Mouse (Mus musculus) CH12.LX (cell line): ENCODE data around the gene Cyp2w1. TPM values are rescaled to one million over a fixed set of nuclear protein-coding genes. Genes with fewer than 3 reads are reported as not detected.

Experiments
- DNase-seq: peaks from one replicate; pipeline ENCODE4 v3.0.0-alpha.2; 2013; ENCODE audit errors: extremely low read depth
- H3K27ac ChIP-seq: 2 replicates; pipeline ENCODE4 v1.5.1; 2012; ENCODE audit warnings: low read depth, mild to moderate bottlenecking, control low read depth, moderate library complexity; ENCODE audit not compliant: insufficient read depth
- H3K27me3 ChIP-seq: replicated peaks from 2 replicates; pipeline ENCODE3; 2012; ENCODE audit warnings: inconsistent platforms
- H3K36me3 ChIP-seq, 2 experiments: replicated peaks in 1 of 2; 2 replicates each; pipeline versions ENCODE3 to v1.6.1; 2012; ENCODE audit warnings: inconsistent platforms in 1 of 2, low read length in 1 of 2, mild to moderate bottlenecking in 1 of 2, mixed read lengths in 1 of 2, moderate library complexity in 1 of 2; ENCODE audit not compliant: control insufficient read depth in 1 of 2, insufficient read depth in 1 of 2
- H3K4me1 ChIP-seq, 2 experiments: 2 replicates each; pipeline ENCODE4 v1.6.1; 2012; ENCODE audit warnings: inconsistent platforms in 1 of 2, moderate library complexity in 1 of 2; ENCODE audit not compliant: insufficient read depth in 2 of 2, control insufficient read depth in 1 of 2
- H3K4me2 ChIP-seq: 2 replicates; pipeline ENCODE4 v1.6.1; 2012; ENCODE audit warnings: low read depth, mild to moderate bottlenecking, control low read depth; ENCODE audit not compliant: poor library complexity, insufficient read depth, severe bottlenecking
- H3K4me3 ChIP-seq, 3 experiments: fragments of 150-350 bp in 1 of 3; sonication (generic) in 1 of 3; replicated peaks in 1 of 3; 2 replicates each; pipeline versions ENCODE3 to v1.5.1; 2011 to 2012; ENCODE audit warnings: low read depth in 2 of 3, low read length in 2 of 3, mild to moderate bottlenecking in 2 of 3, moderate library complexity in 2 of 3, control low read depth in 1 of 3, improper control_type of control experiment in 1 of 3, inconsistent platforms in 1 of 3, mixed read lengths in 1 of 3; ENCODE audit not compliant: poor library complexity in 1 of 3
- H3K79me2 ChIP-seq: replicated peaks from 2 replicates; pipeline ENCODE4 v1.6.1; 2012; ENCODE audit warnings: mild to moderate bottlenecking, moderate library complexity; ENCODE audit not compliant: control insufficient read depth, poor library complexity, insufficient read depth, severe bottlenecking; ENCODE audit errors: extremely low read depth
- H3K9ac ChIP-seq: 2 replicates; pipeline ENCODE4 v1.6.1; 2012; ENCODE audit warnings: low read depth, mild to moderate bottlenecking, control low read depth, moderate library complexity; ENCODE audit not compliant: insufficient read depth
- H3K9me3 ChIP-seq: replicated peaks from 2 replicates; pipeline ENCODE3; 2012; ENCODE audit warnings: low read length, inconsistent platforms, mixed read lengths
- CHD1 ChIP-seq: IDR thresholded peaks from 2 replicates; pipeline ENCODE4 v1.6.1; 2012; ENCODE audit warnings: low read depth, low read length, improper control_type of control experiment, inconsistent platforms
- CTCF ChIP-seq, 2 experiments: IDR thresholded peaks in 1 of 2; conservative IDR thresholded peaks in 1 of 2; 2 replicates each; pipeline ENCODE4 v1.5.1; 2011 to 2012; ENCODE audit warnings: low read depth in 2 of 2, low read length in 2 of 2, improper control_type of control experiment in 1 of 2, inconsistent platforms in 1 of 2, mild to moderate bottlenecking in 1 of 2, moderate library complexity in 1 of 2
- ELF1 ChIP-seq: IDR thresholded peaks from 2 replicates; pipeline ENCODE4 v1.6.1; 2014; ENCODE audit warnings: low read depth, mild to moderate bottlenecking, inconsistent platforms, low read length, improper control_type of control experiment
- EP300 ChIP-seq: IDR thresholded peaks from 2 replicates; pipeline ENCODE4 v1.6.1; 2011; ENCODE audit warnings: low read length, improper control_type of control experiment
- HCFC1 ChIP-seq: IDR thresholded peaks from 2 replicates; pipeline ENCODE4 v1.6.1; 2012; ENCODE audit warnings: low read depth, mild to moderate bottlenecking, inconsistent platforms, low read length, improper control_type of control experiment
- JUN ChIP-seq: IDR thresholded peaks from 2 replicates; pipeline ENCODE4 v1.6.1; 2011; ENCODE audit warnings: low read depth, mild to moderate bottlenecking, low read length, improper control_type of control experiment, moderate library complexity; ENCODE audit not compliant: insufficient read depth
- MAX ChIP-seq: IDR thresholded peaks from 2 replicates; pipeline ENCODE4 v1.6.1; 2011; ENCODE audit warnings: low read length, improper control_type of control experiment
- MAZ ChIP-seq: IDR thresholded peaks from 2 replicates; pipeline ENCODE4 v1.6.1; 2012; ENCODE audit warnings: low read depth, mild to moderate bottlenecking, inconsistent platforms, low read length, improper control_type of control experiment, moderate library complexity
- MEF2A ChIP-seq: IDR thresholded peaks from 2 replicates; pipeline ENCODE4 v1.6.1; 2014; ENCODE audit warnings: low read depth, mild to moderate bottlenecking, inconsistent platforms, low read length, improper control_type of control experiment, borderline replicate concordance
- MXI1 ChIP-seq: IDR thresholded peaks from 2 replicates; pipeline ENCODE4 v1.6.1; 2011; ENCODE audit warnings: mild to moderate bottlenecking, low read depth, low read length, improper control_type of control experiment
- MYC ChIP-seq: IDR thresholded peaks from 2 replicates; pipeline ENCODE4 v1.6.1; 2011; ENCODE audit warnings: low read depth, mild to moderate bottlenecking, improper control_type of control experiment, low read length
- NELFE ChIP-seq: IDR thresholded peaks from 2 replicates; pipeline ENCODE4 v1.6.1; 2011; ENCODE audit warnings: low read depth, low read length, improper control_type of control experiment
- POLR2A ChIP-seq: IDR thresholded peaks from 2 replicates; pipeline ENCODE4 v1.6.1; 2011; ENCODE audit warnings: low read depth, mild to moderate bottlenecking, improper control_type of control experiment, low read length
- TBP ChIP-seq: conservative IDR thresholded peaks from 2 replicates; pipeline ENCODE4 v1.6.1; 2011; ENCODE audit warnings: low read depth, low read length, improper control_type of control experiment
- USF2 ChIP-seq: conservative IDR thresholded peaks from 2 replicates; pipeline ENCODE4 v1.6.1; 2011; ENCODE audit warnings: low read depth, low read length, improper control_type of control experiment
- ZC3H11A ChIP-seq: IDR thresholded peaks from 2 replicates; pipeline ENCODE4 v1.6.1; 2012; ENCODE audit warnings: low read depth, mild to moderate bottlenecking, inconsistent platforms, low read length, improper control_type of control experiment
- ZKSCAN1 ChIP-seq: IDR thresholded peaks from 2 replicates; pipeline ENCODE4 v1.6.1; 2012; ENCODE audit warnings: low read depth, inconsistent platforms, low read length, improper control_type of control experiment, borderline replicate concordance
- ZMIZ1 ChIP-seq: IDR thresholded peaks from 2 replicates; pipeline ENCODE4 v1.6.1; 2012; ENCODE audit warnings: low read depth, mild to moderate bottlenecking, inconsistent platforms, low read length, improper control_type of control experiment
- ZNF384 ChIP-seq: IDR thresholded peaks from 2 replicates; pipeline ENCODE4 v1.6.1; 2012; ENCODE audit warnings: low read depth, low read length, improper control_type of control experiment, inconsistent platforms
- dilution Hi-C: fragments of 300-500 bp; cut with MboI; formaldehyde crosslinking; loops from 2 replicates; pipeline ENCODE4 v1.14.3; 2020; ENCODE audit warnings: low sequenced_read_pairs; ENCODE audit not compliant: extremely low pct_unique_long_range_greater_than_20kb, extremely low pct_ligation_motif_present
- in situ Hi-C: fragments of 300-500 bp; cut with MboI; formaldehyde crosslinking; loops from 3 replicates; pipeline ENCODE4 v1.14.3; 2019; ENCODE audit warnings: low sequenced_read_pairs, low pct_ligation_motif_present, low pct_unique_long_range_greater_than_20kb, mixed read lengths
- polyA plus RNA-seq: library from polyadenylated mRNA; unstranded; fragments of >175 nt; gene quantifications from 2 replicates; pipeline ENCODE4 v1.2.1, GENCODE M21; 2012; ENCODE audit warnings: low read depth; ENCODE audit not compliant: insufficient read length
- total RNA-seq, 2 experiments: library from RNA; depleted of rRNA; stranded (reverse); fragments of 300-350 nt in 1 of 2; fragments of >200 nt in 1 of 2; gene quantifications; 2 replicates each; pipeline ENCODE4 v1.2.3; 2012 to 2014

Cyp2w1 gene
- total and polyA plus RNA-seq, 3 experiments = not detected

DNA sequence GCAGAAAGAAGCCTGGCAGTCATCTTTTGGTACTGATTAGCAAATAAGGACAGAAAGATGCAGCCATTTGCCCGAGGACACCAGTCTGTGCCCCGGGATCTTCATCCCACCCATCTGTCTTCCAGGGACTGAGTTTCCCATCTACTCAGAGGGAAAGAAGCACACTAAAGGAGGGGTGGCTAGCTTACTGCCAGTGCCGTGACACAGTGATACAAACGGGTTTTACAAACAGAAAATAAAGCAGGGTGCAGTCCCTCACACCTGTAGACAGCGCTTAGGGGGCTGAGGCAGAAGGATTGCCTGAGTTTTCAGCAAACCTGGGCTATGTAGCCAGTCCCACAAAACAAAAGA is 7.1 kb upstream of the Cyp2w1 start:
- no peaks in the 10 kb centered on the region for H3K9me3 ChIP-seq
- peaks cover 3 to 15% of the 10 kb centered on the region in 2 experiments; a peak in 3 of 4 replicates for H3K4me1 ChIP-seq
- peaks cover 15 to 23% of the 10 kb centered on the region in 2 experiments for H3K36me3 ChIP-seq
- H3K9ac ChIP-seq = peak overlapping the region; percentile 47; the same call in 1 of the 2 replicates
- H3K79me2 ChIP-seq = peaks cover 11% of the 10 kb centered on the region
- in situ Hi-C loops (no loop called here), dilution Hi-C loops (no loop called here)
- H3K27me3 ChIP-seq = peaks cover 12% of the 10 kb centered on the region
- DNase-seq = no peak
- no peak for TF ChIP-seq EP300
- TF ChIP-seq ZMIZ1 = no peak
- TF ChIP-seq MXI1 = no peak
- no peak for TF ChIP-seq JUN
- 0 out of 2 replicates have a peak, but pooled peaks have one; percentile 2 for TF ChIP-seq MAZ
- no peak; the same call in 1 of the 2 replicates for TF ChIP-seq MEF2A
- TF ChIP-seq NELFE = 0 out of 2 replicates have a peak, but pooled peaks have one; percentile 33
- no peak for TF ChIP-seq ELF1
- TF ChIP-seq POLR2A = no peak
- H3K27ac ChIP-seq = no peak overlapping the region
- H3K4me2 ChIP-seq = peak overlapping the region; percentile 65
- H3K4me3 ChIP-seq = peak overlapping the region; percentile 29 to 99 (median 44)

- dilution Hi-C loops = no loop called here
- H3K27me3 ChIP-seq = peaks cover 12% of the 10 kb centered on the region
- in situ Hi-C loops = no loop called here
- peaks cover 11% of the 10 kb centered on the region for H3K79me2 ChIP-seq
- H3K4me2 ChIP-seq = no peak overlapping the region
- peaks cover 18 to 32% of the 10 kb centered on the region in 2 experiments for H3K4me1 ChIP-seq
- no peak overlapping the region for H3K4me3 ChIP-seq
- H3K27ac ChIP-seq = no peak overlapping the region
- no peaks in the 10 kb centered on the region for H3K9me3 ChIP-seq
- peaks cover 2 to 8% of the 10 kb centered on the region in 2 experiments for H3K36me3 ChIP-seq
- no peak for TF ChIP-seq CTCF (conservative IDR thresholded peaks at IDR 0.05 in 1 of 2, IDR thresholded peaks at IDR 0.05 in 1 of 2; ENCODE audit: low read depth in 2 of 2, low read length in 2 of 2)
- no peak for TF ChIP-seq HCFC1
- TF ChIP-seq MYC = no peak
- TF ChIP-seq MAZ = no peak
- TF ChIP-seq ZNF384 = no peak
- TF ChIP-seq EP300 = no peak
- TF ChIP-seq ZMIZ1 = no peak
- TF ChIP-seq CHD1 = no peak
- no peak for TF ChIP-seq ZC3H11A
- no peak for TF ChIP-seq TBP
- no peak for TF ChIP-seq MAX
- TF ChIP-seq NELFE = no peak
- TF ChIP-seq ZKSCAN1 = no peak
- TF ChIP-seq MEF2A = no peak
- TF ChIP-seq USF2 = no peak
- no peak overlapping the region for H3K9ac ChIP-seq
- no peak for DNase-seq
Measured at GRCm38 (mm10) chr5:139347225-139347624, 5.2 kb upstream of the Cyp2w1 start.
